Mouse (Mus musculus): ENCODE data around the gene Selenos. TPM values are rescaled to one million over a fixed set of nuclear protein-coding genes. Genes with fewer than 3 reads are reported as not detected.

The Selenos gene
- polyA plus RNA-seq, 1 experiment from 2014 or later, result 133 TPM

GRCm38 (mm10) chr7:66120702-66121396 is 41.4 kb downstream of the Selenos start:
- 0 out of 2 replicates have a peak overlapping the region, but pooled peaks have one; percentile 30 for H3K27ac ChIP-seq (replicated peaks)
- WGBS, result 26% methylated on average over 7 of the region's 7 CpGs

GRCm38 (mm10) chr7:66124551-66124968 is 45.1 kb downstream of the Selenos start:
- no peak overlapping the region for H3K27ac ChIP-seq (replicated peaks)
- H3K9me3 ChIP-seq (replicated peaks), result no peaks in the 10 kb centered on the region
- 48% methylated on average over 11 of the region's 11 CpGs for WGBS
- no peak for ATAC-seq (ENCODE audit: insufficient number of reproducible peaks, low FRiP score, low TSS enrichment, low read depth)
- peaks cover 22% of the 10 kb centered on the region for H3K36me3 ChIP-seq
- no peak overlapping the region for H3K4me2 ChIP-seq (replicated peaks)
- no peak overlapping the region for H3K4me3 ChIP-seq (replicated peaks)
- no peak overlapping the region for H3K9ac ChIP-seq
- H3K27me3 ChIP-seq, result no peaks in the 10 kb centered on the region
- H3K4me1 ChIP-seq, result peaks cover 50% of the 10 kb centered on the region

More at GRCm38 (mm10) chr7:66120702-66121396, 41.4 kb downstream of the Selenos start:
- Histone ChIP-seq H3K4me3 (replicated peaks) (no peak overlapping the region), H3K27me3 (no peaks in the 10 kb centered on the region), H3K9me3 (replicated peaks) (no peaks in the 10 kb centered on the region), H3K36me3 (peaks cover 7% of the 10 kb centered on the region), H3K4me1 (peaks cover 57% of the 10 kb centered on the region), H3K9ac (no peak overlapping the region), H3K4me2 (replicated peaks) (no peak overlapping the region)
- ATAC-seq (ENCODE audit: insufficient number of reproducible peaks, low FRiP score, low TSS enrichment, low read depth), result no peak

- no peak overlapping the region for H3K4me2 ChIP-seq (replicated peaks)
- no peaks in the 10 kb centered on the region for H3K27me3 ChIP-seq
- peaks cover 24% of the 10 kb centered on the region for H3K36me3 ChIP-seq
- H3K4me1 ChIP-seq, result peaks cover 42% of the 10 kb centered on the region
- WGBS, result 90% methylated on average over 14 of the region's 14 CpGs
- no peak overlapping the region for H3K27ac ChIP-seq (replicated peaks)
- ATAC-seq (ENCODE audit: insufficient number of reproducible peaks, low FRiP score, low TSS enrichment, low read depth), result no peak
- no peak overlapping the region for H3K4me3 ChIP-seq (replicated peaks)
- no peaks in the 10 kb centered on the region for H3K9me3 ChIP-seq (replicated peaks)
- no peak overlapping the region for H3K9ac ChIP-seq
Measured at GRCm38 (mm10) chr7:66125368-66125767, 45.9 kb downstream of the Selenos start.

- WGBS, result 66% methylated on average over 4 of the region's 4 CpGs
- no peak for ATAC-seq (ENCODE audit: insufficient number of reproducible peaks, low FRiP score, low TSS enrichment, low read depth)
- Histone ChIP-seq H3K9me3 (replicated peaks) (no peaks in the 10 kb centered on the region), H3K9ac (no peak overlapping the region), H3K27me3 (no peaks in the 10 kb centered on the region), H3K36me3 (peaks cover 29% of the 10 kb centered on the region), H3K4me1 (peaks cover 23% of the 10 kb centered on the region), H3K27ac (replicated peaks) (0 out of 2 replicates have a peak overlapping the region, but pooled peaks have one; percentile 34), H3K4me3 (replicated peaks) (no peak overlapping the region), H3K4me2 (replicated peaks) (no peak overlapping the region)
Measured at GRCm38 (mm10) chr7:66127951-66128645, 48.6 kb downstream of the Selenos start.

- peaks cover 29% of the 10 kb centered on the region for H3K36me3 ChIP-seq
Measured at GRCm38 (mm10) chr7:66128857-66129256, 49.4 kb downstream of the Selenos start.

GRCm38 (mm10) chr7:66130296-66130695 is 50.8 kb downstream of the Selenos start:
- no peak overlapping the region for H3K27ac ChIP-seq (replicated peaks)
- no peak overlapping the region for H3K4me3 ChIP-seq (replicated peaks)
- no peaks in the 10 kb centered on the region for H3K27me3 ChIP-seq
- no peak for ATAC-seq (ENCODE audit: insufficient number of reproducible peaks, low FRiP score, low TSS enrichment, low read depth)
- no peak overlapping the region for H3K4me2 ChIP-seq (replicated peaks)
- no peak overlapping the region for H3K9ac ChIP-seq
- H3K4me1 ChIP-seq, result peaks cover 12% of the 10 kb centered on the region
- no peaks in the 10 kb centered on the region for H3K9me3 ChIP-seq (replicated peaks)
- peaks cover 26% of the 10 kb centered on the region for H3K36me3 ChIP-seq
- 92% methylated on average over 2 of the region's 2 CpGs for WGBS

More at GRCm38 (mm10) chr7:66128857-66129256, 49.4 kb downstream of the Selenos start:
- H3K4me2 ChIP-seq (replicated peaks), result no peak overlapping the region
- WGBS, result 30% methylated on average over 3 of the region's 3 CpGs
- no peaks in the 10 kb centered on the region for H3K27me3 ChIP-seq
- H3K27ac ChIP-seq (replicated peaks), result no peak overlapping the region
- H3K9me3 ChIP-seq (replicated peaks), result no peaks in the 10 kb centered on the region
- no peak overlapping the region for H3K4me3 ChIP-seq (replicated peaks)
- peaks cover 23% of the 10 kb centered on the region for H3K4me1 ChIP-seq
- no peak for ATAC-seq (ENCODE audit: insufficient number of reproducible peaks, low FRiP score, low TSS enrichment, low read depth)
- no peak overlapping the region for H3K9ac ChIP-seq

- no peak overlapping the region for H3K4me3 ChIP-seq (replicated peaks)
- ATAC-seq (ENCODE audit: insufficient number of reproducible peaks, low FRiP score, low TSS enrichment, low read depth), result no peak
- peaks cover 11% of the 10 kb centered on the region; the same call in 1 of the 2 replicates for H3K36me3 ChIP-seq
- 89% methylated on average over 4 of the region's 4 CpGs for WGBS
- H3K9me3 ChIP-seq (replicated peaks), result no peaks in the 10 kb centered on the region
- peaks cover 23% of the 10 kb centered on the region for H3K4me1 ChIP-seq
- H3K27ac ChIP-seq (replicated peaks), result no peak overlapping the region
- no peak overlapping the region for H3K4me2 ChIP-seq (replicated peaks)
- no peak overlapping the region for H3K9ac ChIP-seq
- no peaks in the 10 kb centered on the region for H3K27me3 ChIP-seq
Measured at GRCm38 (mm10) chr7:66131776-66132421, 52.5 kb downstream of the Selenos start.

- Histone ChIP-seq H3K36me3 (peaks cover 7% of the 10 kb centered on the region; the same call in 1 of the 2 replicates), H3K27ac (replicated peaks) (no peak overlapping the region), H3K9ac (no peak overlapping the region), H3K27me3 (no peaks in the 10 kb centered on the region), H3K4me3 (replicated peaks) (no peak overlapping the region), H3K4me1 (peaks cover 19% of the 10 kb centered on the region), H3K4me2 (replicated peaks) (no peak overlapping the region), H3K9me3 (replicated peaks) (no peaks in the 10 kb centered on the region)
- no peak for ATAC-seq (ENCODE audit: insufficient number of reproducible peaks, low FRiP score, low TSS enrichment, low read depth)
- WGBS, result 80% methylated on average over 3 of the region's 3 CpGs
Measured at GRCm38 (mm10) chr7:66134154-66134553, 54.7 kb downstream of the Selenos start.

- H3K27me3 ChIP-seq, result no peaks in the 10 kb centered on the region
- ATAC-seq (ENCODE audit: insufficient number of reproducible peaks, low FRiP score, low TSS enrichment, low read depth), result no peak
- peaks cover 3% of the 10 kb centered on the region; the same call in 1 of the 2 replicates for H3K36me3 ChIP-seq
- H3K27ac ChIP-seq (replicated peaks), result peak overlapping the region; percentile 58; the same call in 1 of the 2 replicates
- H3K4me3 ChIP-seq (replicated peaks), result no peak overlapping the region
- no peak overlapping the region for H3K9ac ChIP-seq
- H3K4me1 ChIP-seq, result peaks cover 22% of the 10 kb centered on the region
- no peak overlapping the region for H3K4me2 ChIP-seq (replicated peaks)
- WGBS, result 85% methylated on average over 3 of the region's 3 CpGs
- H3K9me3 ChIP-seq (replicated peaks), result no peaks in the 10 kb centered on the region
Measured at GRCm38 (mm10) chr7:66135644-66136043, 56.2 kb downstream of the Selenos start.

- Histone ChIP-seq H3K36me3 (no peaks in the 10 kb centered on the region), H3K4me3 (replicated peaks) (no peak overlapping the region), H3K9ac (no peak overlapping the region), H3K4me1 (peaks cover 28% of the 10 kb centered on the region), H3K4me2 (replicated peaks) (no peak overlapping the region), H3K27me3 (no peaks in the 10 kb centered on the region), H3K9me3 (replicated peaks) (no peaks in the 10 kb centered on the region), H3K27ac (replicated peaks) (0 out of 2 replicates have a peak overlapping the region, but pooled peaks have one; percentile 7)
- ATAC-seq (ENCODE audit: insufficient number of reproducible peaks, low FRiP score, low TSS enrichment, low read depth), result 0 out of 2 replicates have a peak, but pooled peaks have one; percentile 29
Measured at GRCm38 (mm10) chr7:66136187-66136586, 56.7 kb downstream of the Selenos start.

- Histone ChIP-seq H3K4me3 (replicated peaks) (no peak overlapping the region), H3K4me2 (replicated peaks) (no peak overlapping the region), H3K4me1 (peaks cover 31% of the 10 kb centered on the region), H3K9ac (no peak overlapping the region), H3K36me3 (no peaks in the 10 kb centered on the region), H3K9me3 (replicated peaks) (no peaks in the 10 kb centered on the region), H3K27me3 (no peaks in the 10 kb centered on the region), H3K27ac (replicated peaks) (no peak overlapping the region)
- 85% methylated on average over 4 of the region's 4 CpGs for WGBS
- no peak for ATAC-seq (ENCODE audit: insufficient number of reproducible peaks, low FRiP score, low TSS enrichment, low read depth)
Measured at GRCm38 (mm10) chr7:66137309-66137708, 57.9 kb downstream of the Selenos start.

Measured in embryonic facial prominence, embryonic 15.5 days (tissue).